Mouse (Mus musculus) urinary bladder, postnatal 25 days (tissue): ENCODE measurements around the gene Slit3.

Experiments used
- DNase-seq: peaks from one replicate; pipeline ENCODE4 v3.0.0; 2022; ENCODE audit warnings: low spot score

The Slit3 gene

GRCm38 (mm10) chr11:35527816-35528462 lies 406.9 kb downstream of the Slit3 start:
- DNase-seq = no peak

DNA sequence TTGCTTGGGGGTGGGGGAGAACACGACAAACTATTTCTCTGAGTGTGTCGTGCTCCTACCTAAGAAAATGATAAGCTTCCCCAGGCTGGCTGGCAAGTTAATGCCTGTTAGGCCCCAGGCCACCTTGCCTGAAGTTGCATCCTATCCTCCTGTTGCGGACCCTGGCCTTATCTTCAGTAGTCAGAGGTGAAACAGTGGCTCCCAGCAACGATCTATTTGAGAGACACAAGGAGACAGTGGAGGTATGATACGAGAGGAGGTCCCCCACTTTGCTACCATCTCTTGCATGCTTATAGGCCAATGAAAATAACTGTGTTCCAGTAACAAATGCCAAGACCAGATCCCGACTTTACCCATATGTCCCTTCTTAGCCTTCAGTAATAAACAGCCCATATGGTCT lies 414.0 kb downstream of the Slit3 start:
- DNase-seq = no peak

GRCm38 (mm10) chr11:35537128-35538088 lies 416.4 kb downstream of the Slit3 start:
- DNase-seq = no peak

DNA sequence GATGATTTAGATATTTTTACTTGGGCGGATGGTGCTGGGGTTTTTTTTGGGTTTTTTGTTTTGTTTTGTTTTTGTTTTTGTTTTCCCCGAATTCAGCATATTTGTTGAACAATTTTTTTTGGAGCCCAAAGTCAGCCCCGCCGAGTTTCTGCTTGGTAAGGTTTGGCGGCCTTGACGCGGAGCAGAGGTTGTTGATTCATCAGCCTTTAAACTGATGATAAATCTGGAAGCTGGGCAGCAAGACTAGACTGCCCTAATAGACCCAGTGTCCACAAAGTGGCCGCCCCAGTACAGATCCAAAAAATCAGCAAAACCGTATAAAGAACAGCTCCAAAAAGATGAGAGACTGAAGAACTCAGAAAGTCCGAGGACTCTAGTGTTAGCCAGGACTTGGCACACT lies 421.7 kb downstream of the Slit3 start:
- DNase-seq = no peak

- DNase-seq = no peak
Observed at GRCm38 (mm10) chr11:35544112-35545064, 423.4 kb downstream of the Slit3 start.

DNA sequence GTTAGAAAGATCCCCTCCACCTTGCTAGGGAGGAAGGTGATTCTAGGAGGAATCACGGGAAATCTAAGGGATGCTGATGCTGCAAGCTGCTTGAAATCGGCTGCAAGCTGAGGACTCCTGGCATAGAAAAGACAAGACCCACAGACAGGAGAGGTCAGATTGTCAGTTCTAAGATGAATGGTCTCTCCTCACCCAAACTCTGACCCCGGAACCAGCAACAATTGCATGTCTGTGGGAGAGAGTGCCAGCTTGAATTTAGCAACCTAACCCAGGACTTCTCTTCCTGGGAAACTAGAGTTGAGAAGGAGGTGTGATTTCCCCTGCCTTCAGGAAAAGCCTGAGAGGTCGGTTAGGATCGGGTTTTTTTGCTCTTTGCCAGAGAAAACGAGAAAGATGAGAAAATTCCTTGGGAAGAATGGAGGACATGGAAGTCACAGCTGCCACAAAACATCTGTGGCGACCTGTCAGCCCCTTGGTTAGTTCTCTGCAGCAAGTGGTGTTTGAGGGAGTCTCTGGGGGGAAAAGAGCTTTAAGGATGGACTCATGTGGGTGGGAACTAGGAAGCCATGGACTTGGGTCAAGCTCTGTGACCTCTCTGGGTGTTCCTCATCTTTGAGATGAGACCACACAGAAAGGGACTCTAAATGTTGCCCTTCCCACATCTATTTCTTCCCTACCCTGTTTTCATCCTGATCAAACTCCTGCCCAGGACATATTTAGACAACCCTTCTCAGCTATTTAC lies 425.2 kb downstream of the Slit3 start:
- DNase-seq = no peak

DNA sequence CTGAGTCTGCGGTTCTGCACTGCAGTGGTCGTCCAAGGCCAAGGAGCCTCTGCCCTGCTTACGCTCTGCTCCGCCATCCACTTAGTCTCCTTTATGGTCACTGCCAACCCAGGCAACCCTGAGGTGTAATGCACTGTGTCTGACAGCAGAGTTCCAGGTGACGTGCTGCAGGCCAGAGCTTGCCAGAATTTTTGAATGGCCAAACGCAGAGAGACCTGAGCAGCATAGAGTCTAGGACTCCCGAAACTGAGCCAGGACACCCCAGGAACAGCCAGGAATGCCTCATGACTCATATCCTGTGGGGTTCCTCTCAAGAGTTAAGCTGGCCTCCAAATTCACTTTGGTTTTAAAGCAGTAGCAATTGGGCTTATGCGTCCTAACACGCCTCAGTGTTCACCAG lies 429.0 kb downstream of the Slit3 start:
- no peak for DNase-seq

GRCm38 (mm10) chr11:35556192-35556591 lies 435.2 kb downstream of the Slit3 start:
- DNase-seq = no peak

DNA sequence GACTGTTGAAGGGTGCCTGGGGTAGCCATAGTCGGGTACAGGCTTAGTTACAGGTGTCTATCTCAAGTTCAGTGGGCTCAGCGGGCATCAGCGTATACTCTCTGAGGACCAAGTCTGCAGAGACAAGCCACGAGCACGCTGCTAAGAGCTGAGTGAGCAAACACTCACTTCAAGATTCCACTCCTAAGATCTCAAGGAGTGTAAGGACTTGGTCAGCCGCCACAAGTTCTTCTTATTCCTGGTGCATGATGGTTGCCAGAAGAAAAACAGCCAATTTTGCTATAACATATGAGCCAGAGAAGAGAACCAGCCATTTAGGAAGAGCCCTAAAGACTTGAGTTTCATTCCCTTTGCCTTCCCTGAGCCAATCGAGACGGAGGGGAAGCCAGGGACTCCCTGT lies 436.5 kb downstream of the Slit3 start:
- DNase-seq = no peak

DNA sequence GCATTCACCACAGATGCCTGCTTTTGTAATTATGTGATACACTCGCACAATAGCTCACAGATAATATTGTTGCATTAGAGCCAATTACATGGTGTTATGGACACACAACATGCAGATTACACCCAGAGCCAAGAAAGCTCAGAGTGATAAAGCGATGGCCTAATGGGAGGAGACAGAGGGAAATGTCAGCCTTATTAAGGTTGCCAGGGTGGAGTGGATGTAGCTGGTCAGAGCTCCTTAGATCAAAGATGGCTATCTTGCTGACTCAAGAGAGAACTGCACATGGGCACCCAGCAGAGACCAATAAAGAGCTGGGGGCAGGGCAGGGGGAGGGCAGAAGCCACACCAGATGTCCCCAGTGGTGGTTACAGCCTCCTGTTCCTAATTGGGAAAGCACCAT lies 437.3 kb downstream of the Slit3 start:
- DNase-seq = no peak

GRCm38 (mm10) chr11:35559386-35559785 lies 438.4 kb downstream of the Slit3 start:
- no peak for DNase-seq

DNA sequence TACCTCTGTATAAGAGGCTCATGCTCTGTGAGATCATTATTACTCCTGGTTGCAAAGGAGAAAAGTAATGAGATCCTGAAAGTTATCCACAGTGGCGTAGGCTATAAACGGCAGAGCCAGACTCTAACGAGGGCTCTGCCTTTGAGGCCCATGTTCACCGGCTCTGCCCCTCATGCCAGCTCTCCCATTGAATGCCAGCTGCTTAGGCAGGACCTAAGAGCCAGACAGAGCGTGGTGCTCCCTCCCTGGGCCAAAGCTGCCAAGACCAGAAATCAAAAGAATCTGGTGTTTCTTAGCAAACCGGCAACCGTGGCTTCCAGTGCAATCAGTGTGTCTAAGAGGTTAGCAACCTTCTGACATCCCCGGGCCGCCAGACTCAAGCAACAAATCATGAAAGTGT lies 440.7 kb downstream of the Slit3 start:
- DNase-seq = no peak

GRCm38 (mm10) chr11:35565322-35565721 lies 444.3 kb downstream of the Slit3 start:
- DNase-seq = no peak

GRCm38 (mm10) chr11:35566686-35567085 lies 445.7 kb downstream of the Slit3 start:
- no peak for DNase-seq

- DNase-seq = no peak
Observed at GRCm38 (mm10) chr11:35569126-35569916, 448.3 kb downstream of the Slit3 start.

- DNase-seq = no peak
Observed at GRCm38 (mm10) chr11:35569957-35570356, 448.9 kb downstream of the Slit3 start.

DNA sequence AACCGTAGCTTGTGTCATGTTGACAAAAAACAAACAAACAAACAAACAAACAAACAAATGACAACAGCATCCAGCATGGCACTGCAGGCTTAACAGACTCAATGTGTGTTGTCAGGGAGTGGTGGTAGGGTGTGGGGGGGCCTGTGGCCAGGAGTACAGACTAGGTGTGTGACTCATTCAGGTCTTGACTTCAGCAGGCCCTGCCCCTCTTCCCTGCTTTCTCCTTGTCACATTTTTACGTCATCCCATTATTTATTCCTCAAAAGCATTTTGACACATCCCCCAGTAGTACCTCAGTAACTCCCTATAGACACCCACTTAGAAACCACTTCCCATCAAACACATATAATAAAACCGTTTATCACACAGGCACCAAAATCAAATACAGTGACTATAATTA lies 450.9 kb downstream of the Slit3 start:
- DNase-seq = no peak

DNA sequence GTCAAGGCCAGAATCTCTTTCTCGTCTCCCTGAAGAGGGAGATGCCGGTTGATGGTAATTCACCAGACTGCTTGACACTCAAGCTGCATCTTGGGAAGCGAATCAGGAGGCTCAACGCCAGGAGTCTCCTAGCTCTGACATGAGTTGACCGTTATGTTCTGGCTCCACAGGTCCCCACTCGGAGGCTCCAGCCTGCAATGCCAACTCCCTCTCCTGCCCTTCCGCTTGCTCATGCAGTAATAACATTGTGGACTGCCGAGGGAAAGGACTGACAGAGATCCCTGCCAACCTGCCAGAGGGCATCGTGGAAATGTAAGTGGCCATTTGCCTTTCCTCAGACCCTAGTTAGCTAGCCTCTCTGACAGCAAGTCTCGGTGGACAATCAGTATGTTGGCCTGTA lies 457.8 kb downstream of the Slit3 start:
- DNase-seq = no peak

DNA sequence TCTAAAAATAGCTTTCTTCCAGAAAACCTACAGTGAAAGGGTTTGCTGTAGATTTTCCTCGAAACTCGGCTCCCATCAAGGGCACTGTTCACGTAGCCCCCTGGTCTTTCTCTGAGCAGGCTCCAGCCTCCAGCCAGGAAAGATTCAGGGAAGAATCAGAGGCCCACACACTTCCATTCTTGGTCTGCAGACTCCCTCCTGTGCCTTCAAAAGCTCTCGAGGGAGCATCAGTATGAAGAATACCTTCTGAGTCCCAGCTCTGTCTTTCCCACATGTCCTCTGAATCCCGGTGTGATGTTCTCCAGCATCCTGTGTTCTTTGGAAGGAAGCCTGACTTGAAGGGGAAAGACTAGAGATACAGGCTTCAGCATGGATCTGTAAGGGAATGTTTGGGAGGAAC lies 461.6 kb downstream of the Slit3 start:
- DNase-seq = no peak

DNA sequence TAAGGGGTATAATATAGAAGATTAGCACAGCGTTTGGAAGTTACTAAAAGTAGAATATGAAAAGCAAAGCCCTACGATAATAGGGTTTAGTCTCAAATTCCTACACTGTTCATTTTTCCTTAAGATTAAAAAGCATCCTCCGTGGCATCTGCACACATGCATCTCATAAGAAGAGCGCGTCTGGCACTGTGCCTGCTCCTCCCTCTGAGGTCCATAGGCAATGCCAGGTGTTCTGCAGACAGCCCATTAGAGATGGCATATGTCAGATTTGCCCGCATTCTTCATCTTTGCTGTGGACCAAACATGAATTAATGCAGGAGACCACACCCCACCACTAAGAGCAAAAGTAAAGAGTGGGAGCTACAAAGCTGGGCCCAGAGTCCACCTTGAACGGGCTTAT lies 462.6 kb downstream of the Slit3 start:
- DNase-seq = no peak
